Mouse (Mus musculus): ENCODE results near the gene 5730455P16Rik. TPM values are rescaled to one million over a fixed set of nuclear protein-coding genes. Genes with fewer than 3 reads are reported as not detected.

5730455P16Rik gene
- polyA plus RNA-seq, 1 experiment from 2014 or later, result 18.1 TPM

DNA sequence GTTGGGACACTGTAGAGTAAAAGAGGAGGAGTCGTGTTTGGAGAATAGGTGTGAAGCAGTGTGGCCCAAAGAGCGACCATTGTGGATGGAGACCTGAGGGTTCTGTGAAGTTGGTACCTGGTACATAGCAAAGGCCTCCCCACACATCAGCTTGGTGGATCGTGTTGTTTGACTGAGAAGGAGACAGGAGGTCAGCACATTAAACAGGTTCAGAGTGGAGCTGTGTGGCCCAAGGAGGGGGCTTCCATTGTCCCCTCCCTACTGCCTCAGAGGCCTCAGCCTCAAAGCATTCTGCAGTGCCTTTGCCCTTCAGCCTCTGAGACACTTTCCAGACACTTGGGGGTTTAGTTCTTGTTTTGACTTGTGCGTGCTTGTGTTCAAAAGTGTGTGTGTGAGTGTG is 63.9 kb downstream of the 5730455P16Rik start:
- H3K27me3 ChIP-seq (replicated peaks), result no peaks in the 10 kb centered on the region
- no peak overlapping the region for H3K4me2 ChIP-seq
- H3K36me3 ChIP-seq, result no peaks in the 10 kb centered on the region
- H3K9ac ChIP-seq, result no peak overlapping the region
- no peaks in the 10 kb centered on the region for H3K4me1 ChIP-seq
- WGBS, result 71% methylated on average over 4 of the region's 4 CpGs
- ATAC-seq (ENCODE audit: insufficient read depth, low FRiP score, low read depth), result no peak
- no peak overlapping the region for H3K4me3 ChIP-seq (replicated peaks)
- no peaks in the 10 kb centered on the region for H3K9me3 ChIP-seq
- no peak overlapping the region for H3K27ac ChIP-seq

- H3K4me1 ChIP-seq, result no peaks in the 10 kb centered on the region
- ATAC-seq (ENCODE audit: insufficient read depth, low FRiP score, low read depth), result no peak
- 70% methylated on average over 1 of the region's 1 CpGs for whole genome bisulfite sequencing
Measured at GRCm38 (mm10) chr11:80313462-80313861, 64.4 kb downstream of the 5730455P16Rik start.

GRCm38 (mm10) chr11:80312565-80312964 is 65.3 kb downstream of the 5730455P16Rik start:
- no peak overlapping the region for H3K9ac ChIP-seq
- no peak overlapping the region for H3K4me2 ChIP-seq
- H3K9me3 ChIP-seq, result no peaks in the 10 kb centered on the region

More at GRCm38 (mm10) chr11:80313462-80313861, 64.4 kb downstream of the 5730455P16Rik start:
- Histone ChIP-seq H3K4me2 (no peak overlapping the region), H3K9me3 (no peaks in the 10 kb centered on the region), H3K36me3 (no peaks in the 10 kb centered on the region), H3K4me3 (replicated peaks) (no peak overlapping the region), H3K9ac (no peak overlapping the region), H3K27ac (no peak overlapping the region), H3K27me3 (replicated peaks) (no peaks in the 10 kb centered on the region)

DNA sequence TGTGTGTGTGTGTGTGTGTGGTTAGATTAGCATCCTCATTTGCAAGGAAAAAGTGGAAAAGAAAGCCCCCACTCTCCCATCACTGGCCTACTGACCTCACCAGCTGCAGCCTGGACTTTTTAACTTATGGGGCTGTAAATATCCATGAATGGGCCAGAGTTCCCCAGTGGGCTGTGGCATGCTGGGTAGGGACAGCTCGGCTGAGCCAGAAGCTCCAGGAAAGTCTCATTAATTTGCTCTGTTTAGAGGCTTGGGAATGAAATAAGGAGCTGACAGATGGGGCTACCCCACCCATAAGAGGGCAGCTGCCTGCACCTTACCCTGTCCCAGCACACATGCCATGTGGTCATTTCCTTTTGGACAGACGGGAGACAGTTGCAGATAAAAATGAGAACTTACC is 65.8 kb downstream of the 5730455P16Rik start:
- Histone ChIP-seq H3K36me3 (no peaks in the 10 kb centered on the region), H3K4me3 (replicated peaks) (no peak overlapping the region)

More at GRCm38 (mm10) chr11:80312565-80312964, 65.3 kb downstream of the 5730455P16Rik start:
- Histone ChIP-seq H3K4me3 (replicated peaks) (no peak overlapping the region), H3K27me3 (replicated peaks) (no peaks in the 10 kb centered on the region), H3K27ac (no peak overlapping the region), H3K36me3 (no peaks in the 10 kb centered on the region), H3K4me1 (no peaks in the 10 kb centered on the region)
- no peak for ATAC-seq (ENCODE audit: insufficient read depth, low FRiP score, low read depth)
- 3% methylated on average over 6 of the region's 6 CpGs for WGBS

GRCm38 (mm10) chr11:80311271-80311670 is 66.6 kb downstream of the 5730455P16Rik start:
- Histone ChIP-seq H3K9ac (no peak overlapping the region), H3K4me2 (no peak overlapping the region), H3K27me3 (replicated peaks) (no peaks in the 10 kb centered on the region), H3K4me1 (no peaks in the 10 kb centered on the region), H3K9me3 (no peaks in the 10 kb centered on the region), H3K4me3 (replicated peaks) (no peak overlapping the region), H3K36me3 (no peaks in the 10 kb centered on the region), H3K27ac (no peak overlapping the region)
- WGBS, result 53% methylated on average over 4 of the region's 4 CpGs
- ATAC-seq (ENCODE audit: insufficient read depth, low FRiP score, low read depth), result no peak

More for the DNA sequence above, 65.8 kb downstream of the 5730455P16Rik start:
- WGBS, result 35% methylated on average over 2 of the region's 2 CpGs
- Histone ChIP-seq H3K27ac (no peak overlapping the region), H3K9me3 (no peaks in the 10 kb centered on the region), H3K27me3 (replicated peaks) (no peaks in the 10 kb centered on the region), H3K4me2 (no peak overlapping the region), H3K4me1 (no peaks in the 10 kb centered on the region), H3K9ac (no peak overlapping the region)
- ATAC-seq (ENCODE audit: insufficient read depth, low FRiP score, low read depth), result no peak

Other genes with a start within 250 kb of the 5730455P16Rik start
- 26.5 and 27.8 TPM in 2 replicates for gene Tefm, start 235.9 kb downstream of the 5730455P16Rik start, polyA plus RNA-seq (2015; fragmentation: Nextera tagmentation; extraction: Ambion mirVana)
- gene Adap2, start 223.9 kb downstream of the 5730455P16Rik start, polyA plus RNA-seq (2015; fragmentation: Nextera tagmentation; extraction: Ambion mirVana), result 4.2 and 4.7 TPM in 2 replicates
- 10.3 and 12.5 TPM in 2 replicates for gene Rnf135, start 194.2 kb downstream of the 5730455P16Rik start, polyA plus RNA-seq (2015; fragmentation: Nextera tagmentation; extraction: Ambion mirVana)
- 47.7 and 49.0 TPM in 2 replicates for gene Rhot1, start 169.0 kb downstream of the 5730455P16Rik start, polyA plus RNA-seq (2015; fragmentation: Nextera tagmentation; extraction: Ambion mirVana)
- 4.1 and 4.5 TPM in 2 replicates for gene Rhbdl3, start 77.1 kb downstream of the 5730455P16Rik start, polyA plus RNA-seq (2015; fragmentation: Nextera tagmentation; extraction: Ambion mirVana)
- gene Zfp207, start 5.2 kb upstream of the 5730455P16Rik start, polyA plus RNA-seq (2015; fragmentation: Nextera tagmentation; extraction: Ambion mirVana), result 188 and 203 TPM in 2 replicates
- 252 and 285 TPM in 2 replicates for gene Psmd11, start 50.6 kb upstream of the 5730455P16Rik start, polyA plus RNA-seq (2015; fragmentation: Nextera tagmentation; extraction: Ambion mirVana)
- gene Cdk5r1, start 99.0 kb upstream of the 5730455P16Rik start, polyA plus RNA-seq (2015; fragmentation: Nextera tagmentation; extraction: Ambion mirVana), result 1.4 and 1.8 TPM in 2 replicates

Data from stomach, embryonic 15.5 days (tissue).